Mouse (Mus musculus): Measurements from ENCODE around the gene Cdc20b. TPM values are rescaled to one million over a fixed set of nuclear protein-coding genes. Genes with fewer than 3 reads are reported as not detected.

The Cdc20b gene
- polyA plus RNA-seq, 1 experiment from 2014 or later: 0.86 TPM

DNA sequence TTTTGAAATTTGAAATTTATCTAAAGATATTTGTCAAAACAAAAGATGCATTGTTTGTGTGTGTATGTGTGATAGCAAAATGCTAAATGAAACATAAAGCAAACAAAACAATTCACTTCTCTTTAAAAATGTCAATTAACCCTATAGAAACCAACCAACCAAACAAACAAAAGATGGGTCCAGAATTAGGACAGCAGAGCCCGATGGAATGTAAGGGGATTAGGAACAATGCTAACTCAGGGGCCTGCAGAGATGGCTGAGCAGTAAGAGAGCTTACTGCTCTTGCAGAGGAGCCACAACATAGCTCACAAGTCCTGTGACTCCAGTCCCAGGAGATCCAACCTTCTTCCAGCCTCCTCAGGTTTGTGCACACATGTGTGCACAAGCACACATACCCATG lies 47.2 kb downstream of the Cdc20b start:
- no peaks in the 10 kb centered on the region for H3K9me3 ChIP-seq (ENCODE audit: control insufficient read depth, low read length)
- H3K9ac ChIP-seq (ENCODE audit: low read depth, low read length): no peak overlapping the region
- 47% methylated on average over 1 of the region's 1 CpGs for WGBS
- no peak overlapping the region for H3K4me2 ChIP-seq (ENCODE audit: low read length)
- no peak for ATAC-seq
- H3K4me3 ChIP-seq (ENCODE audit: low read length): no peak overlapping the region
- no peaks in the 10 kb centered on the region for H3K4me1 ChIP-seq (ENCODE audit: control insufficient read depth, insufficient read depth, low read depth, low read length)
- H3K27me3 ChIP-seq (replicated peaks; ENCODE audit: control insufficient read depth, insufficient read depth, low read length): no peaks in the 10 kb centered on the region
- no peaks in the 10 kb centered on the region for H3K36me3 ChIP-seq (ENCODE audit: control insufficient read depth, insufficient read depth, low read length)
- H3K27ac ChIP-seq (ENCODE audit: low read depth, low read length): no peak overlapping the region

GRCm38 (mm10) chr13:113084732-113085131 lies 49.8 kb downstream of the Cdc20b start:
- Histone ChIP-seq H3K9ac (ENCODE audit: low read depth, low read length) (no peak overlapping the region), H3K4me1 (ENCODE audit: control insufficient read depth, insufficient read depth, low read depth, low read length) (no peaks in the 10 kb centered on the region), H3K27ac (ENCODE audit: low read depth, low read length) (no peak overlapping the region), H3K27me3 (replicated peaks; ENCODE audit: control insufficient read depth, insufficient read depth, low read length) (no peaks in the 10 kb centered on the region), H3K4me3 (ENCODE audit: low read length) (no peak overlapping the region), H3K36me3 (ENCODE audit: control insufficient read depth, insufficient read depth, low read length) (no peaks in the 10 kb centered on the region), H3K9me3 (ENCODE audit: control insufficient read depth, low read length) (no peaks in the 10 kb centered on the region), H3K4me2 (ENCODE audit: low read length) (no peak overlapping the region)
- 89% methylated on average over 5 of the region's 5 CpGs for WGBS
- no peak for ATAC-seq

DNA sequence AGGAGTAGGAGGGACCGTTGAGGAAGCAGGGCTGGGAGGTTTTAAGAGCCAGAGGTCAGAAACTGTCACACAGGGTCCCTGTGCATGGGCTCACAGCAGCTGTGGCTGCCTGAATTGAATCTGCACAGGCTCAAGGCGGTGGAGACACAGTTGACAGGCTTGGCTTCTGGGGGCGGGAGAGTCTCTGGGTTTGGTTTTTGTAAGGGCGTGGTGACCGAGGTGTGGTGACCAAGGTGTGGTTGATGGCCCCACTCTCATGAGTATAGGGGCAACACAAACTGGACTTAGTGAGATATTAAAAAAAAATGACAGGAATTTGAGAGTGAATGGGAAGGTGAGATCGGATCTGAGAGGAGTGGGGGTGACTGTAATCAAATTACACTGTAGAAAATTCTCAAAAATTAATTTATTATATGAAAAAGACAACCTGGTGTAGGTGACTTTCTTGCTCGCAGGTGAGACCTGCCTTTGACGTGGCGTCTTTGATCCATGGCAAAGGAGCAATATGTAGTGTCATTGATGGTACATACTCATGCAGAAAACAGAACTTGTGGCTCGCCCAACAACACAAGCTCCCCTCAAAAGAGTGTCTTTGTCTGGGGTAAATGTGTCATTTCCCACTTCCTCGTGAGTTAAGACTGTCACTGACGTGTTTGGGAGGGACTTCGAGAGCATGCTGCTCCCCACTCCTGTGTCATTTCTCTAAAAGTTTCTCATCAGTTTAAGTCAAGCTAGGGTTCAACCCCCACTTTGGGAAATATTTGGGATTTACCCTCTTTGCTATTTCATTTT lies 52.5 kb downstream of the Cdc20b start:
- Histone ChIP-seq H3K27ac (ENCODE audit: low read depth, low read length) (no peak overlapping the region), H3K27me3 (replicated peaks; ENCODE audit: control insufficient read depth, insufficient read depth, low read length) (no peaks in the 10 kb centered on the region), H3K4me2 (ENCODE audit: low read length) (no peak overlapping the region), H3K4me3 (ENCODE audit: low read length) (no peak overlapping the region), H3K9me3 (ENCODE audit: control insufficient read depth, low read length) (no peaks in the 10 kb centered on the region), H3K36me3 (ENCODE audit: control insufficient read depth, insufficient read depth, low read length) (no peaks in the 10 kb centered on the region), H3K4me1 (ENCODE audit: control insufficient read depth, insufficient read depth, low read depth, low read length) (no peaks in the 10 kb centered on the region), H3K9ac (ENCODE audit: low read depth, low read length) (no peak overlapping the region)
- 85% methylated on average over 13 of the region's 13 CpGs for WGBS
- ATAC-seq: no peak

- 87% methylated on average over 8 of the region's 8 CpGs for WGBS
- no peak overlapping the region for H3K4me3 ChIP-seq (ENCODE audit: low read length)
- no peaks in the 10 kb centered on the region for H3K36me3 ChIP-seq (ENCODE audit: control insufficient read depth, insufficient read depth, low read length)
- H3K9ac ChIP-seq (ENCODE audit: low read depth, low read length): no peak overlapping the region
- no peak overlapping the region for H3K27ac ChIP-seq (ENCODE audit: low read depth, low read length)
- H3K4me2 ChIP-seq (ENCODE audit: low read length): no peak overlapping the region
- no peak for ATAC-seq
- H3K9me3 ChIP-seq (ENCODE audit: control insufficient read depth, low read length): no peaks in the 10 kb centered on the region
- no peaks in the 10 kb centered on the region for H3K4me1 ChIP-seq (ENCODE audit: control insufficient read depth, insufficient read depth, low read depth, low read length)
- H3K27me3 ChIP-seq (replicated peaks; ENCODE audit: control insufficient read depth, insufficient read depth, low read length): no peaks in the 10 kb centered on the region
Measured at GRCm38 (mm10) chr13:113090489-113090888, 55.6 kb downstream of the Cdc20b start.

DNA sequence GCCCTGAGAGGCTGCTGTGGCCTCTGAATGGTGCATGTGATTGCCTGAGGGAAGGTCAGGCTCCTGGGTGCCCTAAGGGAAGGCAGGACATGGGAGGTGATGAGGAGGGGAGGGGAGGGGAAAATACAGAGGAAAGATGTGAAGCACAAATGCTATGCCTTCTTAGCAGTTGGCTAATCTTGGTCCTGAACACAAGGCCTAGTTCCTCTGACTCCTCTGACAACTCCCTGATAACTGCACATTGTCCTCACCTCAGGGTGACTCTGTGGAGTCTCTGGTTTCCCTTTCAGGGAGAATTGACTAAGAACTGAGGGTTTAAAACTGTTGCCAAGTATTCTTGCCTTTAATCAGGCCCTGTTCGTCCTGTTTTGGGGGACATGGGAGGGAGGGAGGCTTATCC lies 59.7 kb downstream of the Cdc20b start:
- WGBS: 62% methylated on average over 1 of the region's 1 CpGs
- no peak overlapping the region for H3K27ac ChIP-seq (ENCODE audit: low read depth, low read length)
- no peak overlapping the region for H3K9ac ChIP-seq (ENCODE audit: low read depth, low read length)
- H3K36me3 ChIP-seq (ENCODE audit: control insufficient read depth, insufficient read depth, low read length): no peaks in the 10 kb centered on the region
- H3K4me1 ChIP-seq (ENCODE audit: control insufficient read depth, insufficient read depth, low read depth, low read length): peaks cover 2% of the 10 kb centered on the region; the same call in 1 of the 2 replicates
- no peaks in the 10 kb centered on the region for H3K27me3 ChIP-seq (replicated peaks; ENCODE audit: control insufficient read depth, insufficient read depth, low read length)
- no peak overlapping the region for H3K4me3 ChIP-seq (ENCODE audit: low read length)
- no peaks in the 10 kb centered on the region for H3K9me3 ChIP-seq (ENCODE audit: control insufficient read depth, low read length)
- no peak for ATAC-seq
- no peak overlapping the region for H3K4me2 ChIP-seq (ENCODE audit: low read length)

DNA sequence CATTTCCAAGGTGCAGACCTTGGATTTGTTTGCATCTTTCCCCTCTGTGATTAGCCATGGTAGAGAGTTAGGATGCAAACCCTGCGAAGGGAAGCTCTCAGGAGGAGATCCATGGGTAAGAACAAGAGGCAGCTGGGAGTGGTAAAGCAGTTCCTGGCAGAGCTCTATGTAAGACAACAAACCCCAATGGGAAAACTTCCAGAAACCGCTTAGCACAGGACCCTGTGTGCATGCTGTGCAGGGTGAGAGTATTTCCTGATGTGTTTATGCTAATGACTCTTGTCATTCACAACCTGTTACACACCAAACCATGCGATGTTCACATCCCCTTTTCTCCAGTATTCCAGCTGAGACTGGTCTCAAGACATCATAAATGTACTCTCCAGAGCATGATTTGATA lies 62.1 kb downstream of the Cdc20b start:
- WGBS: 52% methylated on average over 3 of the region's 3 CpGs
- Histone ChIP-seq H3K27ac (ENCODE audit: low read depth, low read length) (no peak overlapping the region), H3K27me3 (replicated peaks; ENCODE audit: control insufficient read depth, insufficient read depth, low read length) (no peaks in the 10 kb centered on the region), H3K4me2 (ENCODE audit: low read length) (no peak overlapping the region), H3K36me3 (ENCODE audit: control insufficient read depth, insufficient read depth, low read length) (no peaks in the 10 kb centered on the region), H3K4me3 (ENCODE audit: low read length) (no peak overlapping the region), H3K4me1 (ENCODE audit: control insufficient read depth, insufficient read depth, low read depth, low read length) (peaks cover 2% of the 10 kb centered on the region; the same call in 1 of the 2 replicates), H3K9ac (ENCODE audit: low read depth, low read length) (no peak overlapping the region), H3K9me3 (ENCODE audit: control insufficient read depth, low read length) (no peaks in the 10 kb centered on the region)
- ATAC-seq: 0 out of 2 replicates have a peak, but pooled peaks have one; percentile 37

DNA sequence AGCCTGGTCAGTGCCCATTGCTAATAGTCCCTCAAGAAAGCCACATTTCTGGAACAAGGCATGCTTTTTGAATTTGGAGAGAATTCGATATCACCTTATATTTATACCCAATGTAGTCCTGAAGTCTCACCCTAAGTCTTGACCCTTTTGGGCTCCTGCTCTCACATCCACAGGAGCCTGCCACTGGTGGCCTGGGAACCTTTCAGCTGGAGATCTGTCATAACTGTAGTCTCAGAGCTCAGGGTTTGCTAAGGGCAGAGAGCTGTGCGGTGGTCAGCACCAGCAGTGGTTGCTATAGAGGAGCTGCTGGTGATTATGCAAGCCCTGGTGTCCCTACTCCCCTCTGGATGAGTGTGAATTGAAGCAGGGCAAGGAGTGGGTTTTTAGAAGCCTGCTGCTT lies 63.5 kb downstream of the Cdc20b start:
- ATAC-seq: no peak
- peaks cover 2% of the 10 kb centered on the region; the same call in 1 of the 2 replicates for H3K4me1 ChIP-seq (ENCODE audit: control insufficient read depth, insufficient read depth, low read depth, low read length)
- no peak overlapping the region for H3K27ac ChIP-seq (ENCODE audit: low read depth, low read length)
- H3K36me3 ChIP-seq (ENCODE audit: control insufficient read depth, insufficient read depth, low read length): no peaks in the 10 kb centered on the region
- H3K4me3 ChIP-seq (ENCODE audit: low read length): no peak overlapping the region
- H3K9ac ChIP-seq (ENCODE audit: low read depth, low read length): no peak overlapping the region
- no peaks in the 10 kb centered on the region for H3K27me3 ChIP-seq (replicated peaks; ENCODE audit: control insufficient read depth, insufficient read depth, low read length)
- no peak overlapping the region for H3K4me2 ChIP-seq (ENCODE audit: low read length)
- no peaks in the 10 kb centered on the region for H3K9me3 ChIP-seq (ENCODE audit: control insufficient read depth, low read length)
- 94% methylated on average over 2 of the region's 2 CpGs for WGBS

GRCm38 (mm10) chr13:113100879-113101278 lies 66.0 kb downstream of the Cdc20b start, which contains the start of gene Gzma:
TSS of gene Gzma (minus strand) at chr13:113100981.
- H3K9ac ChIP-seq (ENCODE audit: low read depth, low read length): no peak within 1 kb of the TSS
- WGBS: 88% methylated on average over 6 of the region's 6 CpGs
- no peak within 1 kb of the TSS for H3K27ac ChIP-seq (ENCODE audit: low read depth, low read length)
- no peak for ATAC-seq
- H3K36me3 ChIP-seq (ENCODE audit: control insufficient read depth, insufficient read depth, low read length): no peaks in the 10 kb centered on the region
- peaks cover 2% of the 10 kb centered on the region; the same call in 1 of the 2 replicates for H3K4me1 ChIP-seq (ENCODE audit: control insufficient read depth, insufficient read depth, low read depth, low read length)
- H3K27me3 ChIP-seq (replicated peaks; ENCODE audit: control insufficient read depth, insufficient read depth, low read length): no peaks in the 10 kb centered on the region
- no peak within 1 kb of the TSS for H3K4me3 ChIP-seq (ENCODE audit: low read length)
- no peak within 1 kb of the TSS for H3K4me2 ChIP-seq (ENCODE audit: low read length)
- no peaks in the 10 kb centered on the region for H3K9me3 ChIP-seq (ENCODE audit: control insufficient read depth, low read length)

DNA sequence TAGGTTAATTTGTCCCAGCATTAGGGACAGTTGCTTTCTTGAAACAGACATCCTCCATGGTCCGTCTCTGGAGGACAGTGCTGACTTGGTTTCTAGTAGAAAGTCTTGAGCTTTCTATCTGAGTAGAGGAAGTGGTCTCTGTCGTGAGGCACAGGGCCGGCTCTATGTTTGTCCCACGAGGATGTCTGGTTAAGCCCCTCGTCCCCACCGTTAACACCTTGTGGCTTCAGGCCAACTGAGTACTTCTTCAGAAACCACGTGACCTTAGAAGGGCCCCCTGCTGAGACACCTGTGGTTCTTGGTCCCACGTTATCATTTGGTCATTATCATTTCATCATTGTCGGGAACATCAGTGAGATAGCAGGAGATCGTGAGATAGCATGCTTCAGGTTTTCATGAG lies 66.9 kb downstream of the Cdc20b start:
- no peak overlapping the region for H3K4me3 ChIP-seq (ENCODE audit: low read length)
- no peak for ATAC-seq
- H3K27me3 ChIP-seq (replicated peaks; ENCODE audit: control insufficient read depth, insufficient read depth, low read length): no peaks in the 10 kb centered on the region
- H3K4me1 ChIP-seq (ENCODE audit: control insufficient read depth, insufficient read depth, low read depth, low read length): peaks cover 2% of the 10 kb centered on the region; the same call in 1 of the 2 replicates
- H3K9me3 ChIP-seq (ENCODE audit: control insufficient read depth, low read length): no peaks in the 10 kb centered on the region
- H3K27ac ChIP-seq (ENCODE audit: low read depth, low read length): no peak overlapping the region
- no peak overlapping the region for H3K9ac ChIP-seq (ENCODE audit: low read depth, low read length)
- H3K4me2 ChIP-seq (ENCODE audit: low read length): no peak overlapping the region
- WGBS: 87% methylated on average over 10 of the region's 10 CpGs
- no peaks in the 10 kb centered on the region for H3K36me3 ChIP-seq (ENCODE audit: control insufficient read depth, insufficient read depth, low read length)

All from hindbrain, embryonic 16.5 days (tissue).